Mouse (Mus musculus): Measurements from ENCODE around the gene Spc24. TPM values are rescaled to one million over a fixed set of nuclear protein-coding genes. Genes with fewer than 3 reads are reported as not detected.
"Not testable (repeated sequence)": the region's sequence is repeated elsewhere in the genome, so short reads cannot be mapped to it uniquely, and the experiment has no call there.

The Spc24 gene
- 1.6 and 2.7 TPM in 2 replicates for polyA plus RNA-seq (2012; rRNA removed)

- DNase-seq (ENCODE audit: low read depth) = peak; percentile 80
Observed at GRCm38 (mm10) chr9:21760155-21761088, at the start of gene Spc24. Gene Spc24, minus strand, starts transcription at chr9:21760303.

GRCm38 (mm10) chr9:21808561-21808960, 48.5 kb upstream of the Spc24 start:
- no peak for DNase-seq (ENCODE audit: low read depth)

- no peak for DNase-seq (ENCODE audit: low read depth)
Observed at GRCm38 (mm10) chr9:21806976-21807375, 46.9 kb upstream of the Spc24 start.

- no peak for DNase-seq (ENCODE audit: low read depth)
Observed at GRCm38 (mm10) chr9:21806363-21806762, 46.3 kb upstream of the Spc24 start.

- DNase-seq (ENCODE audit: low read depth) = no peak
Observed at GRCm38 (mm10) chr9:21803986-21804644, 44.0 kb upstream of the Spc24 start.

GRCm38 (mm10) chr9:21801591-21801990, 41.5 kb upstream of the Spc24 start:
- no peak for DNase-seq (ENCODE audit: low read depth)

GRCm38 (mm10) chr9:21801121-21801520, 41.0 kb upstream of the Spc24 start:
- DNase-seq (ENCODE audit: low read depth) = no peak

GRCm38 (mm10) chr9:21799010-21799350, 38.9 kb upstream of the Spc24 start:
- DNase-seq (ENCODE audit: low read depth) = no peak

GRCm38 (mm10) chr9:21798345-21799009, 38.4 kb upstream of the Spc24 start, which contains the start of gene Kank2:
Gene Kank2, minus strand, starts transcription at chr9:21798744.
- no peak for DNase-seq (ENCODE audit: low read depth)

GRCm38 (mm10) chr9:21797921-21798344, 37.8 kb upstream of the Spc24 start:
- DNase-seq (ENCODE audit: low read depth) = no peak

GRCm38 (mm10) chr9:21796919-21797318, 36.8 kb upstream of the Spc24 start:
- no peak for DNase-seq (ENCODE audit: low read depth)

- no peak for DNase-seq (ENCODE audit: low read depth)
Observed at GRCm38 (mm10) chr9:21796259-21796658, 36.2 kb upstream of the Spc24 start.

GRCm38 (mm10) chr9:21795579-21795978, 35.5 kb upstream of the Spc24 start:
- DNase-seq (ENCODE audit: low read depth) = peak; percentile 41

- no peak for DNase-seq (ENCODE audit: low read depth)
Observed at GRCm38 (mm10) chr9:21794925-21795324, 34.8 kb upstream of the Spc24 start.

- DNase-seq (ENCODE audit: low read depth) = no peak
Observed at GRCm38 (mm10) chr9:21794344-21794834, 34.3 kb upstream of the Spc24 start.

- DNase-seq (ENCODE audit: low read depth) = not testable (repeated sequence)
Observed at GRCm38 (mm10) chr9:21793507-21793906, 33.4 kb upstream of the Spc24 start.

GRCm38 (mm10) chr9:21792644-21793043, 32.5 kb upstream of the Spc24 start:
- DNase-seq (ENCODE audit: low read depth) = no peak

GRCm38 (mm10) chr9:21791861-21792260, 31.8 kb upstream of the Spc24 start:
- DNase-seq (ENCODE audit: low read depth) = no peak

GRCm38 (mm10) chr9:21788234-21788633, 28.1 kb upstream of the Spc24 start:
- no peak for DNase-seq (ENCODE audit: low read depth)

- DNase-seq (ENCODE audit: low read depth) = no peak
Observed at GRCm38 (mm10) chr9:21787654-21788053, 27.6 kb upstream of the Spc24 start.

- DNase-seq (ENCODE audit: low read depth) = no peak
Observed at GRCm38 (mm10) chr9:21786906-21787305, 26.8 kb upstream of the Spc24 start.

- not testable (repeated sequence) for DNase-seq (ENCODE audit: low read depth)
Observed at GRCm38 (mm10) chr9:21786309-21786708, 26.2 kb upstream of the Spc24 start.

Measured in gonadal fat pad, adult 2 months (tissue).